Mouse (Mus musculus): ENCODE results near the gene Irak1. TPM values are rescaled to one million over a fixed set of nuclear protein-coding genes. Genes with fewer than 3 reads are reported as not detected.

Irak1 gene
- polyA plus RNA-seq, 1 experiment from 2014 or later, result 56.7 TPM

- 88% methylated on average over 2 of the region's 2 CpGs for WGBS
- no peaks in the 10 kb centered on the region for H3K9me3 ChIP-seq (ENCODE audit: control insufficient read depth, low read length)
- H3K4me1 ChIP-seq (replicated peaks; ENCODE audit: control insufficient read depth, insufficient read depth, low read length), result no peaks in the 10 kb centered on the region
- DNase-seq (ENCODE audit: low spot score) (no peak), ATAC-seq (replicated peaks; ENCODE audit: low FRiP score) (no peak)
- no peak overlapping the region for H3K4me3 ChIP-seq (ENCODE audit: low read depth, low read length)
- H3K36me3 ChIP-seq (ENCODE audit: control insufficient read depth, insufficient read depth, low read length), result no peaks in the 10 kb centered on the region
- H3K9ac ChIP-seq (ENCODE audit: low read length), result no peak overlapping the region
- H3K4me2 ChIP-seq (ENCODE audit: low read depth, low read length, severe bottlenecking), result no peak overlapping the region
- H3K27ac ChIP-seq (ENCODE audit: low read depth, low read length), result no peak overlapping the region
- no peaks in the 10 kb centered on the region for H3K27me3 ChIP-seq (ENCODE audit: control insufficient read depth, insufficient read depth, low read length)
Observed at GRCm38 (mm10) chrX:73969729-73970128, 54.0 kb downstream of the Irak1 start.

DNA sequence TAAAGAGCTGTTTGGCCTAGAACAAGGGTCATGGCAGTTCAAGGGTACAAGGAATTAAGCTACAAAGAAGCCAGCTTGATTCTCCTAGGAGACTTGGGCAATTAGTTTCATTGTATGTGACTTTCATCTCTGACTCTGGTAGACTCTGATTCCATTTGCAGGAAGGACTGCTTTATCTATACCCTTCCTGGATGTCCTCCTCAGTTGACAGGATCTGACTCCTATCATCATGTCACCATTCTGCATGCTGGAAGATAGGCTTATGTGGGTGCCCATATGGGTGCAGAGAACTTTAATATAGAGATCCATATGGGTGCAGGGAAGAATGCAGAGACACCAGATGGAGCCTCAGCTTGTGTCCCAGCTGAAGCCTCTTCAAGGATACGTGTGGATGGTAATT, 54.6 kb downstream of the Irak1 start:
- Histone ChIP-seq H3K9me3 (ENCODE audit: control insufficient read depth, low read length) (no peaks in the 10 kb centered on the region), H3K4me2 (ENCODE audit: low read depth, low read length, severe bottlenecking) (no peak overlapping the region), H3K4me1 (replicated peaks; ENCODE audit: control insufficient read depth, insufficient read depth, low read length) (peaks cover 1% of the 10 kb centered on the region; the same call in 1 of the 2 replicates), H3K9ac (ENCODE audit: low read length) (no peak overlapping the region), H3K36me3 (ENCODE audit: control insufficient read depth, insufficient read depth, low read length) (no peaks in the 10 kb centered on the region), H3K4me3 (ENCODE audit: low read depth, low read length) (no peak overlapping the region), H3K27ac (ENCODE audit: low read depth, low read length) (no peak overlapping the region), H3K27me3 (ENCODE audit: control insufficient read depth, insufficient read depth, low read length) (no peaks in the 10 kb centered on the region)
- no peak for ATAC-seq (replicated peaks; ENCODE audit: low FRiP score)
- DNase-seq (ENCODE audit: low spot score), result no peak
- 78% methylated on average over 1 of the region's 1 CpGs for WGBS

DNA sequence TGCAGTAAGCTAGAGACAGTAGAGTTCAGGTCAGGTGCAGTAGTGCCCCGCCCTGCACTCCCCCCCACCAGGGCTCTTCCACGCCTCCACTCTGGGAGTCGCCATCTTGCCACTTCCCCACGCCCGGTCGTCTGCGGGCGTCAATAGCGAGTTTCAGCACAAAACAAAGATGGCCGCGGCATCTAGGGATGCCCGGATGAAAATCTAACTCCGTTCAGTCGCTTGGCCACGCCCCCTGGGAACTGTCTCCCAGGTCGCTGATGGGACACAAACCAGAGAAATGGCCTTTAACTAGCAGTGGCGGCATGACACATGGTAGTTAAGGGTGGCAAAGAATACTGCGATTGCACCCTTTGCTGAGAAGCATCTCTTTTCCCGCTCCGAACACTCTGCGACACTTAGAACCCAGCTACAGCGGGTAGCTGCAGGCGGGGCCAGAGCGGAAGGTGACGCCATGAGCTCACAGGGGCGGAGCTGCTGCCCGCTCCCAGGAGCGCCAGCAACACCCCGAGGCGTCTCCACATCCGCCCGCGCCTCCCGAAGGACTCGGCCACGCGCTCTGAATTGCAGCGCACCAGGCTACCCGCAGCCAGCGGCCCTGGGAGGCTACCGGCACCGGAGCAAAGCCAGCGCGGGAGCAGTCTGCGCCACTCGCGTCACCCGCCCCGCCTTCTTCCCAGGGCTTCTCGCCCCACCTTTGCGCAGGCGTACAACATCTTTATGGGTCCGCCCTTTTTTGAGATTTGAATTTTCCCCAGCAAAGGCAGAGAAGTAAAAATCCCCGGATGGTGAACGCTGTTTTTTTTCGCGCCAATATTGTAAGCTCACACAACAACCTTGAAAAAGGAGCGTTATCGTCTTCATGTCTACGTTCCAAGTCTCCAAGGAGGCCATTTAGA, 56.3 kb downstream of the Irak1 start:
- no peaks in the 10 kb centered on the region for H3K36me3 ChIP-seq (ENCODE audit: control insufficient read depth, insufficient read depth, low read length)
- 21% methylated on average over 57 of the region's 60 CpGs for WGBS

DNA sequence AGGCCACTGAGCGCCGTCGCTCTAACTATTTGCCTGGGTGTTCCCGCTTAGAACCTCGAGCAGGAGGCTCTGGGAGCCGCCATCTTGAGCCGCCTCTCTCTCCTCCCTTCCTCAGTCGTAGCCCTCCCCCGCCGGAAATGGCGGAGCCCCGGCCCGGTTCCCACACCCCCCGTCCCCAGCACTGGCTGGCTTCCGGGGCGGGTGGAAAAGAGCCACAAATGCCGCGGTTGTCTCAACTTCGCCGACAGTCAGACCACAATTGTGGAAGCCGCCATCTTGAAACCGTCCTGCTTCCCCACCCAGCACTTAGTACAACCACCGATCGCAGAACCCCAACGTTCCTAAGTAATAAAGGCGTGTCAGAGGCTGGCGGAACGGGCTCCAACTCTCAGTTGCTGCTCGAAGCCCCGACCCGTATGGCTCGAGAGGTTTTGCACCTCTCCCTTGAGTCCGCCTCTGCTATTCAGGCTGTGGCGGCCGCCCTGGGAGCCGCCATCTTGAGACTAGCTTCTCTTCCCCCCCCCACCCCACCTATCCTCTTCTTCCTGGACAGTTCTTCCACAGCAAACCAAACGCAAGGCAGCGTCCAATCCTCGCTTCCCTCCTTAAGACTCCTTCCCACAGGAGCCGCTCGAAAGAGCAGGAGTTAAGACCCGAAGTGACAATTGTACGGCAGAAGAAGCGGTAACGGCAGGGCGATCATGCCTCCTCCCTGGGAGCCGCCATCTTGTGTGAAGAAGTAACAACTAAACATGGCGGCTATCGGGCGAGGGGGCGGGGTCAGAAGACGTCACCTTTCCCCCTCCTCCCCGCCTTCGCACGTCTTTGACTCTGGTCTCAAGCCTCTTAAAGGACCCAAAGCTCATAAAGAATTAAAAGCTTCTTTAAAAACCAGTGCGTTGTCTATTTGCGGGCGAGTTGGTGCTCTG, 57.2 kb downstream of the Irak1 start, which contains the start of gene Hcfc1:
TSS of gene Hcfc1 (minus strand) at position 110 of the 929 bp plus-strand sequence.
- H3K4me3 ChIP-seq (ENCODE audit: low read depth, low read length), result peak within 1 kb of the TSS; percentile 71
- peak within 1 kb of the TSS; percentile 97 for H3K27ac ChIP-seq (ENCODE audit: low read depth, low read length)
- H3K9ac ChIP-seq (ENCODE audit: low read length), result peak within 1 kb of the TSS; percentile 77
- H3K4me2 ChIP-seq (ENCODE audit: low read depth, low read length, severe bottlenecking), result peak within 1 kb of the TSS; percentile 63
- H3K4me1 ChIP-seq (replicated peaks; ENCODE audit: control insufficient read depth, insufficient read depth, low read length), result peaks cover 4% of the 10 kb centered on the region; the same call in 1 of the 2 replicates
- no peaks in the 10 kb centered on the region for H3K36me3 ChIP-seq (ENCODE audit: control insufficient read depth, insufficient read depth, low read length)
- peak; percentile 90 for DNase-seq (ENCODE audit: low spot score)
- H3K27me3 ChIP-seq (ENCODE audit: control insufficient read depth, insufficient read depth, low read length), result no peaks in the 10 kb centered on the region
- H3K9me3 ChIP-seq (ENCODE audit: control insufficient read depth, low read length), result no peaks in the 10 kb centered on the region
- peak; percentile 75 for ATAC-seq (replicated peaks; ENCODE audit: low FRiP score)
- WGBS, result 20% methylated on average over 57 of the region's 58 CpGs

More for the DNA sequence above, 56.3 kb downstream of the Irak1 start:
- ATAC-seq (replicated peaks; ENCODE audit: low FRiP score), result peak; percentile 89
- Histone ChIP-seq H3K27me3 (ENCODE audit: control insufficient read depth, insufficient read depth, low read length) (no peaks in the 10 kb centered on the region), H3K9me3 (ENCODE audit: control insufficient read depth, low read length) (no peaks in the 10 kb centered on the region), H3K27ac (ENCODE audit: low read depth, low read length) (peak overlapping the region; percentile 97), H3K4me1 (replicated peaks; ENCODE audit: control insufficient read depth, insufficient read depth, low read length) (peaks cover 4% of the 10 kb centered on the region; the same call in 1 of the 2 replicates), H3K9ac (ENCODE audit: low read length) (peak overlapping the region; percentile 77), H3K4me3 (ENCODE audit: low read depth, low read length) (peak overlapping the region; percentile 71), H3K4me2 (ENCODE audit: low read depth, low read length, severe bottlenecking) (peak overlapping the region; percentile 47)
- peak; percentile 91 for DNase-seq (ENCODE audit: low spot score)

GRCm38 (mm10) chrX:73965307-73965706, 58.4 kb downstream of the Irak1 start:
- Histone ChIP-seq H3K9me3 (ENCODE audit: control insufficient read depth, low read length) (no peaks in the 10 kb centered on the region), H3K4me2 (ENCODE audit: low read depth, low read length, severe bottlenecking) (peak overlapping the region; percentile 63), H3K36me3 (ENCODE audit: control insufficient read depth, insufficient read depth, low read length) (no peaks in the 10 kb centered on the region), H3K27me3 (ENCODE audit: control insufficient read depth, insufficient read depth, low read length) (no peaks in the 10 kb centered on the region), H3K4me1 (replicated peaks; ENCODE audit: control insufficient read depth, insufficient read depth, low read length) (peaks cover 4% of the 10 kb centered on the region; the same call in 1 of the 2 replicates), H3K4me3 (ENCODE audit: low read depth, low read length) (peak overlapping the region; percentile 71), H3K9ac (ENCODE audit: low read length) (peak overlapping the region; percentile 77), H3K27ac (ENCODE audit: low read depth, low read length) (no peak overlapping the region)
- no peak for DNase-seq (ENCODE audit: low spot score)
- no peak for ATAC-seq (replicated peaks; ENCODE audit: low FRiP score)
- WGBS, result 24% methylated on average over 20 of the region's 20 CpGs

- Histone ChIP-seq H3K9me3 (ENCODE audit: control insufficient read depth, low read length) (no peaks in the 10 kb centered on the region), H3K27ac (ENCODE audit: low read depth, low read length) (no peak overlapping the region), H3K9ac (ENCODE audit: low read length) (peak overlapping the region; percentile 77), H3K4me1 (replicated peaks; ENCODE audit: control insufficient read depth, insufficient read depth, low read length) (peaks cover 4% of the 10 kb centered on the region; the same call in 1 of the 2 replicates), H3K36me3 (ENCODE audit: control insufficient read depth, insufficient read depth, low read length) (no peaks in the 10 kb centered on the region), H3K4me2 (ENCODE audit: low read depth, low read length, severe bottlenecking) (peak overlapping the region; percentile 63), H3K4me3 (ENCODE audit: low read depth, low read length) (peak overlapping the region; percentile 71), H3K27me3 (ENCODE audit: control insufficient read depth, insufficient read depth, low read length) (no peaks in the 10 kb centered on the region)
- DNase-seq (ENCODE audit: low spot score), result no peak
- no peak for ATAC-seq (replicated peaks; ENCODE audit: low FRiP score)
- WGBS, result 59% methylated on average over 3 of the region's 3 CpGs
Observed at GRCm38 (mm10) chrX:73964363-73964762, 59.4 kb downstream of the Irak1 start.

MicroRNA genes within 50 kb of the gene (microRNA counts, 519-probe panel; counts per million panel counts)
- 31.2 counts per million for microRNA mmu-miR-718

Small RNAs within 50 kb of the gene (microRNA-seq; reads per million reads assigned to microRNA genes)
- gene Mir5132 (ENCODE audit: insufficient number of aligned reads) (5.0 reads per million), gene Mir718 (ENCODE audit: insufficient number of aligned reads) (not detected)

Other genes with a start within 250 kb of the Irak1 start
- 1.1 and 1.8 TPM in 2 replicates for gene Srpk3, start 249.5 kb downstream of the Irak1 start, polyA plus RNA-seq (2014; fragmentation: Nextera tagmentation; extraction: Ambion mirVana)
- gene Idh3g, start 237.0 kb downstream of the Irak1 start, polyA plus RNA-seq (2014; fragmentation: Nextera tagmentation; extraction: Ambion mirVana), result 170 and 190 TPM in 2 replicates
- gene Ssr4, start 236.9 kb downstream of the Irak1 start, polyA plus RNA-seq (2014; fragmentation: Nextera tagmentation; extraction: Ambion mirVana), result 109 and 120 TPM in 2 replicates
- gene Pdzd4, start 198.9 kb downstream of the Irak1 start, polyA plus RNA-seq (2014; fragmentation: Nextera tagmentation; extraction: Ambion mirVana), result 1.3 and 1.9 TPM in 2 replicates
- 0.11 TPM in 1 of 2 replicates, not detected in the other for gene Avpr2, start 131.8 kb downstream of the Irak1 start, polyA plus RNA-seq (2014; fragmentation: Nextera tagmentation; extraction: Ambion mirVana)
- 24.0 and 27.2 TPM in 2 replicates for gene L1cam, start 127.8 kb downstream of the Irak1 start, polyA plus RNA-seq (2014; fragmentation: Nextera tagmentation; extraction: Ambion mirVana)
- gene Arhgap4, start 102.0 kb downstream of the Irak1 start, polyA plus RNA-seq (2014; fragmentation: Nextera tagmentation; extraction: Ambion mirVana), result 1.7 and 2.0 TPM in 2 replicates
- gene Naa10, start 102.0 kb downstream of the Irak1 start, polyA plus RNA-seq (2014; fragmentation: Nextera tagmentation; extraction: Ambion mirVana), result 134 and 137 TPM in 2 replicates
- 12.3 and 14.4 TPM in 2 replicates for gene Renbp, start 93.1 kb downstream of the Irak1 start, polyA plus RNA-seq (2014; fragmentation: Nextera tagmentation; extraction: Ambion mirVana)
- gene Hcfc1, start 57.6 kb downstream of the Irak1 start, polyA plus RNA-seq (2014; fragmentation: Nextera tagmentation; extraction: Ambion mirVana), result 90.6 and 92.2 TPM in 2 replicates
- gene Opn1mw, start 103.5 kb upstream of the Irak1 start, polyA plus RNA-seq (2014; fragmentation: Nextera tagmentation; extraction: Ambion mirVana), result not detected in 2 replicates
- 17.0 and 19.8 TPM in 2 replicates for gene Mecp2, start 111.4 kb upstream of the Irak1 start, polyA plus RNA-seq (2014; fragmentation: Nextera tagmentation; extraction: Ambion mirVana)
- not detected in 2 replicates for gene Tex28, start 143.9 kb upstream of the Irak1 start, polyA plus RNA-seq (2014; fragmentation: Nextera tagmentation; extraction: Ambion mirVana)
- 0.28 TPM in 1 of 2 replicates, not detected in the other for gene Tktl1, start 153.3 kb upstream of the Irak1 start, polyA plus RNA-seq (2014; fragmentation: Nextera tagmentation; extraction: Ambion mirVana)
- 242 and 249 TPM in 2 replicates for gene Flna, start 225.9 kb upstream of the Irak1 start, polyA plus RNA-seq (2014; fragmentation: Nextera tagmentation; extraction: Ambion mirVana)
- 27.0 and 28.0 TPM in 2 replicates for gene Emd, start 230.8 kb upstream of the Irak1 start, polyA plus RNA-seq (2014; fragmentation: Nextera tagmentation; extraction: Ambion mirVana)
- gene Rpl10, start 246.9 kb upstream of the Irak1 start, polyA plus RNA-seq (2014; fragmentation: Nextera tagmentation; extraction: Ambion mirVana), result 614 and 677 TPM in 2 replicates